ENCODE assay signal across 14 mouse cellular contexts in genomic region chr7:143832196-143832595, GRCm38 (mm10). TPM values are rescaled to one million over a fixed set of nuclear protein-coding genes. Genes with fewer than 3 reads are reported as not detected.
DNase-seq lines count a peak whose midpoint lies in the region; ATAC-seq and TF ChIP-seq lines count a peak whose summit lies in the region.
"Had no signal": no experiment of that assay in that cellular context is flagged by ENCODE, and none has a peak within 500 bp of the region (broad histone marks: within the 10 kb centered on the region; RNA-seq: fewer than 3 reads in every experiment).

No protein-coding gene starts in this region.

- H3K4me3 ChIP-seq in cerebellum, adult 2 months (replicated peaks; ENCODE audit: insufficient read depth, low read depth, low read length) = no peak overlapping the region
- H3K4me3 ChIP-seq in neural tube, embryonic 12.5 days = no peak overlapping the region
- H3K4me3 ChIP-seq in liver, embryonic 15.5 days (replicated peaks) = no peak overlapping the region
- no peak overlapping the region for H3K4me3 ChIP-seq in stomach, postnatal 0 days (ENCODE audit: low read depth, low read length)

- peaks cover 13% of the 10 kb centered on the region; the same call in 1 of the 2 replicates for H3K4me1 ChIP-seq in cerebellum, adult 2 months (ENCODE audit: control insufficient read depth, insufficient read depth, low read length)
- H3K4me1 ChIP-seq in neural tube, embryonic 12.5 days = peaks cover 29% of the 10 kb centered on the region
- H3K4me1 ChIP-seq in liver, embryonic 15.5 days (replicated peaks) = peaks cover 50% of the 10 kb centered on the region
- H3K4me1 ChIP-seq in stomach, postnatal 0 days (replicated peaks; ENCODE audit: control insufficient read depth, insufficient read depth) = peaks cover 4% of the 10 kb centered on the region

- no peak for TF ChIP-seq EP300 in stomach, postnatal 0 days (optimal IDR thresholded peaks at IDR 0.05)

- 67% methylated on average over 8 of the region's 8 CpGs for WGBS in cerebellum, adult 2 months
- 85% methylated on average over 8 of the region's 8 CpGs for WGBS in neural tube, embryonic 12.5 days
- 67% methylated on average over 8 of the region's 8 CpGs for WGBS in liver, embryonic 15.5 days (ENCODE audit: insufficient replicate concordance)
- 55% methylated on average over 8 of the region's 8 CpGs for WGBS in stomach, postnatal 0 days

- peak overlapping the region; percentile 87 for H3K4me2 ChIP-seq in neural tube, embryonic 12.5 days (replicated peaks)
- no peak overlapping the region for H3K4me2 ChIP-seq in liver, embryonic 15.5 days
- no peak overlapping the region for H3K4me2 ChIP-seq in stomach, postnatal 0 days (replicated peaks; ENCODE audit: low read depth)

- no peaks in the 10 kb centered on the region for H3K9me3 ChIP-seq in neural tube, embryonic 12.5 days
- H3K9me3 ChIP-seq in liver, embryonic 15.5 days (replicated peaks) = no peaks in the 10 kb centered on the region
- no peaks in the 10 kb centered on the region for H3K9me3 ChIP-seq in stomach, postnatal 0 days (ENCODE audit: control insufficient read depth, low read length)

- no peak overlapping the region for H3K27ac ChIP-seq in cerebellum, adult 2 months (ENCODE audit: insufficient read depth, low read length)
- H3K27ac ChIP-seq in neural tube, embryonic 12.5 days = no peak overlapping the region
- H3K27ac ChIP-seq in liver, embryonic 15.5 days (replicated peaks) = 0 out of 2 replicates have a peak overlapping the region, but pooled peaks have one; percentile 1
- H3K27ac ChIP-seq in stomach, postnatal 0 days (replicated peaks) = peak overlapping the region; percentile 56; the same call in 1 of the 2 replicates

- no peak for TF ChIP-seq CTCF in cerebellum, adult 2 months (IDR thresholded peaks at IDR 0.05; ENCODE audit: borderline replicate concordance, insufficient read depth, low read depth, low read length)
- TF ChIP-seq CTCF in stomach, postnatal 0 days (IDR thresholded peaks at IDR 0.05; ENCODE audit: low read depth) = no peak

- TF ChIP-seq POLR2A in cerebellum, adult 2 months (IDR thresholded peaks at IDR 0.05; ENCODE audit: borderline replicate concordance, insufficient read depth, low read length) = no peak

- no peak for ATAC-seq in neural tube, embryonic 12.5 days (ENCODE audit: low FRiP score, low read depth)
- ATAC-seq in liver, embryonic 15.5 days (ENCODE audit: insufficient read depth) = no peak
- no peak for ATAC-seq in stomach, postnatal 0 days (ENCODE audit: low FRiP score, low TSS enrichment)

- peak; percentile 27 for DNase-seq in cerebellum, adult 9-11 months
- no peak for DNase-seq in cerebellum, adult 2 months
- no peak for DNase-seq in neural tube, embryonic 10.5 days (ENCODE audit: extremely low spot score, low spot score)
- DNase-seq in stomach, postnatal 0 days (ENCODE audit: low spot score) = peak; percentile 34
- no peak for DNase-seq in layer of hippocampus, postnatal 36 days
- DNase-seq in thymus, postnatal 4 days = no peak
- DNase-seq: cerebellum, postnatal 36 days; kidney, adult 18-20 months had no signal

- H3K27me3 ChIP-seq in cerebellum, adult 2 months (ENCODE audit: control insufficient read depth, insufficient read depth, low read length) = no peaks in the 10 kb centered on the region
- H3K27me3 ChIP-seq in neural tube, embryonic 12.5 days (replicated peaks) = no peaks in the 10 kb centered on the region
- H3K27me3 ChIP-seq in liver, embryonic 15.5 days = no peaks in the 10 kb centered on the region
- no peaks in the 10 kb centered on the region for H3K27me3 ChIP-seq in stomach, postnatal 0 days (ENCODE audit: control insufficient read depth, insufficient read depth, low read length)

- peaks cover 17% of the 10 kb centered on the region for H3K36me3 ChIP-seq in neural tube, embryonic 12.5 days
- H3K36me3 ChIP-seq in liver, embryonic 15.5 days (replicated peaks) = 0 out of 2 replicates have a peak, but pooled peaks cover 3% of the 10 kb centered on the region
- H3K36me3 ChIP-seq in stomach, postnatal 0 days (ENCODE audit: control insufficient read depth, insufficient read depth, low read length) = no peaks in the 10 kb centered on the region

- H3K9ac ChIP-seq in neural tube, embryonic 12.5 days = no peak overlapping the region
- no peak overlapping the region for H3K9ac ChIP-seq in liver, embryonic 15.5 days
- H3K9ac ChIP-seq in stomach, postnatal 0 days (ENCODE audit: low read length) = no peak overlapping the region

RNA-seq across cellular contexts. Expression of gene Dhcr7, which starts 9.3 kb away (rescaled TPM):
- 70.7 and 79.2 TPM in 2 replicates for polyA plus RNA-seq in cerebellum, adult 2 months (2012; rRNA removed)
- polyA plus RNA-seq in neural tube, embryonic 12.5 days (2016; fragmentation: Nextera tagmentation; extraction: Ambion mirVana) = 49.2 and 53.6 TPM in 2 replicates
- 57.2 and 66.0 TPM in 2 replicates for polyA plus RNA-seq in liver, embryonic 15.5 days (2015; fragmentation: Nextera tagmentation; extraction: Ambion mirVana)
- polyA plus RNA-seq in stomach, postnatal 0 days (2015; fragmentation: Nextera tagmentation; extraction: Ambion mirVana) = 23.9 and 27.1 TPM in 2 replicates
- total RNA-seq in layer of hippocampus, postnatal 36 days (2021) = 10 to 100 TPM; 39.0 to 40.8 TPM

RNA-seq across cellular contexts. Expression of gene Nadsyn1, which starts 9.5 kb away (rescaled TPM):
- 10.8 and 12.5 TPM in 2 replicates for polyA plus RNA-seq in cerebellum, adult 2 months (2012; rRNA removed)
- 7.3 and 11.4 TPM in 2 replicates for polyA plus RNA-seq in neural tube, embryonic 12.5 days (2016; fragmentation: Nextera tagmentation; extraction: Ambion mirVana)
- 8.8 and 9.5 TPM in 2 replicates for polyA plus RNA-seq in liver, embryonic 15.5 days (2015; fragmentation: Nextera tagmentation; extraction: Ambion mirVana)
- 8.5 and 9.2 TPM in 2 replicates for polyA plus RNA-seq in stomach, postnatal 0 days (2015; fragmentation: Nextera tagmentation; extraction: Ambion mirVana)
- 1 to 10 TPM; 5.9 to 6.9 TPM for total RNA-seq in layer of hippocampus, postnatal 36 days (2021)

RNA-seq across cellular contexts. Expression of gene Gm498, which starts 34.4 kb away (rescaled TPM):
- not detected in 2 replicates for polyA plus RNA-seq in cerebellum, adult 2 months (2012; rRNA removed)
- not detected in 2 replicates for polyA plus RNA-seq in neural tube, embryonic 12.5 days (2016; fragmentation: Nextera tagmentation; extraction: Ambion mirVana)
- not detected in 2 replicates for polyA plus RNA-seq in liver, embryonic 15.5 days (2015; fragmentation: Nextera tagmentation; extraction: Ambion mirVana)
- polyA plus RNA-seq in stomach, postnatal 0 days (2015; fragmentation: Nextera tagmentation; extraction: Ambion mirVana) = 0.07 TPM in 1 of 2 replicates, not detected in the other
- total RNA-seq in layer of hippocampus, postnatal 36 days (2021) = not detected
- total RNA-seq: granulocyte monocyte progenitor cell, adult 5-6 weeks; neutrophil, adult 5-6 weeks had no signal
- polyA plus RNA-seq: limb, embryonic 14.5 days; stomach, embryonic 16.5 days had no signal

RNA-seq across cellular contexts. Expression of gene Mrgpre, which starts 47.9 kb away (rescaled TPM):
- polyA plus RNA-seq in cerebellum, adult 2 months (2012; rRNA removed) = 4.0 and 4.4 TPM in 2 replicates
- polyA plus RNA-seq in neural tube, embryonic 12.5 days (2016; fragmentation: Nextera tagmentation; extraction: Ambion mirVana) = 2.6 and 4.2 TPM in 2 replicates
- polyA plus RNA-seq in liver, embryonic 15.5 days (2015; fragmentation: Nextera tagmentation; extraction: Ambion mirVana) = 0.48 and 0.52 TPM in 2 replicates
- polyA plus RNA-seq in stomach, postnatal 0 days (2015; fragmentation: Nextera tagmentation; extraction: Ambion mirVana) = 0.55 and 0.63 TPM in 2 replicates
- 1 to 10 TPM; 5.4 to 6.5 TPM for total RNA-seq in layer of hippocampus, postnatal 36 days (2021)

Comparison
In these comparisons a context has a peak if more than half of its experiments do, and no peak if none do; other contexts are left out.
1. DNase-seq: peak in cerebellum, adult 9-11 months (single experiment) and stomach, postnatal 0 days (single experiment); none in cerebellum, adult 2 months (0 of 2), neural tube, embryonic 10.5 days (single experiment), layer of hippocampus, postnatal 36 days (0 of 2) and thymus, postnatal 4 days (single experiment).
2. H3K27ac ChIP-seq: peak in liver, embryonic 15.5 days (single experiment) and stomach, postnatal 0 days (single experiment); none in cerebellum, adult 2 months (single experiment) and neural tube, embryonic 12.5 days (single experiment).